Mouse (Mus musculus) cerebellum, postnatal 14 days (tissue): ENCODE data around the gene Slc16a4.
"Not testable (repeated sequence)": the region's sequence is repeated elsewhere in the genome, so short reads cannot be mapped to it uniquely, and the experiment has no call there.

ENCODE experiments used
- DNase-seq, 2 experiments: peaks; one replicate each; pipeline ENCODE4 v3.0.0; 2021; ENCODE audit warnings: mixed read lengths in 2 of 2

Gene Slc16a4

DNA sequence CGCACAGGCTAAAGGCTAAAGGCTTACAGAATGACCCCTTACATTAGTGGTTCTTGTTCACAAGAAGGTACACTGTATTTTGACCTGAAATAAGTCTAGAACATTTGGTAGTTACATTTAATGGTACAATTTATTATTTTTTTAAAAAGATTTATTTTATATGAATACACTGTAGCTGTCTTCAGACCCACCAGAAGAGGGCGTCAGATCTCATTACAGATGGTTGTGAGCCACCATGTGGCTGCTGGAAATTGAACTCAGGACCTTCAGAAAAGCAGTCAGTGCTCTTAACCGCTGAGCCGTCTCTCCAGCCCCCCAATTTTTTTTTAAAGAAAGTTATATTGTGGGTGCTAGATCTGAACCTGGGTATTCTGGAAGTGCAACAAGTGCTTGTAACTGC is 5.9 kb downstream of the Slc16a4 start:
- not testable (repeated sequence) for DNase-seq

DNA sequence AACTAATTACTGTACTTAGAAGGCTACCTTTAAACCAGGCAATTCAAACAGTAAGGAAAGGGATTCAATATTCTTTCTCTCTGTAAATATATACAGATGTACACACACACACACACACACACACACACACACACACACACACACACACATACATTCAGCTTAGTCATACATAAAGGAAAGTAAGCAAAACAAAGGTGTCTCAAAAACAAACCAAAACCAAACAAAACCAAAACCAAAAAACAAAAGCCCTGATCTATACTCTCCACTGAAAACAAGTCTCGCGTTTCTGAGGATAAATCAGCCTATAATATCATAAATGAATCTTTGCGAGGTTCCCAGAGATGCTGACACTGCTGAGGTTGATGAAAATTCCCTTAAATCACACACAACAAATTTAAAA is 26.3 kb downstream of the Slc16a4 start:
- no peak for DNase-seq

- DNase-seq, result no peak
Observed at GRCm38 (mm10) chr3:107321141-107321540, 30.1 kb downstream of the Slc16a4 start.

DNA sequence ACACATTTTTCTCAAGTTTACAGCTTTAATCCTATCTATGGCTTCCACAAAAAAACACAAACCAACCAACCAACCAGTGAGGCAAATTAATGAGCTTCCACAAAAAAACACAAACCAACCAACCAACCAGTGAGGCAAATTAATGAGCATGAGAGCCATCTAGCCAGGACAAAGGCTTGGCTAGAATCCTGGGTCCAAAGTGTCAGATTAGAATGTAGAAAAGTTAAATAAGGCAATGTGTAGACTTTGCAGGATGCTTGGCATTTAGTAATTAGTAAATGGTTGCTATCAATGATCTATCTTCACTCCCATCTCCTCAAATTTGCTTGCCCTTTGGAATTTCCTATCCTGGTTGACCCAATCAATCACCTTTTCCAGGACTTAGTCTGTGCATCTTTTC is 30.7 kb downstream of the Slc16a4 start:
- no peak for DNase-seq

DNA sequence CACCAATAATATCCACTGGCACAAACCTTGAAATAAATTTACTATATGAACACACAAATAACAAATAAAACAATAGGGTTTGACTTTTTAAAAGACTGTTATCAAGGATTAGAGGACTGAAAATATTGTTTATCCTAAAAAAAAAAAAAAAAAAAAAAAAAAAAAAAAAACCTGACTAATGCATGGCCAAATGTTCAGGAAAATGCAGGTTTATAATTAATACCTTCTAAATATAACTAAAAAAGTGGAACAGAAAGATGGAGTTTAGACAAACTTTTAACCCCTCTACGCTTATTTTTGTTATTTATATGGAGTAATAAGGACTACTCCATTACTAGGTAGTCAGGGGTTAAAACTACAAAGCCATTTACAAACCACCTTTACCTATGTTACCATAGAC is 35.4 kb downstream of the Slc16a4 start:
- DNase-seq, result no peak

DNA sequence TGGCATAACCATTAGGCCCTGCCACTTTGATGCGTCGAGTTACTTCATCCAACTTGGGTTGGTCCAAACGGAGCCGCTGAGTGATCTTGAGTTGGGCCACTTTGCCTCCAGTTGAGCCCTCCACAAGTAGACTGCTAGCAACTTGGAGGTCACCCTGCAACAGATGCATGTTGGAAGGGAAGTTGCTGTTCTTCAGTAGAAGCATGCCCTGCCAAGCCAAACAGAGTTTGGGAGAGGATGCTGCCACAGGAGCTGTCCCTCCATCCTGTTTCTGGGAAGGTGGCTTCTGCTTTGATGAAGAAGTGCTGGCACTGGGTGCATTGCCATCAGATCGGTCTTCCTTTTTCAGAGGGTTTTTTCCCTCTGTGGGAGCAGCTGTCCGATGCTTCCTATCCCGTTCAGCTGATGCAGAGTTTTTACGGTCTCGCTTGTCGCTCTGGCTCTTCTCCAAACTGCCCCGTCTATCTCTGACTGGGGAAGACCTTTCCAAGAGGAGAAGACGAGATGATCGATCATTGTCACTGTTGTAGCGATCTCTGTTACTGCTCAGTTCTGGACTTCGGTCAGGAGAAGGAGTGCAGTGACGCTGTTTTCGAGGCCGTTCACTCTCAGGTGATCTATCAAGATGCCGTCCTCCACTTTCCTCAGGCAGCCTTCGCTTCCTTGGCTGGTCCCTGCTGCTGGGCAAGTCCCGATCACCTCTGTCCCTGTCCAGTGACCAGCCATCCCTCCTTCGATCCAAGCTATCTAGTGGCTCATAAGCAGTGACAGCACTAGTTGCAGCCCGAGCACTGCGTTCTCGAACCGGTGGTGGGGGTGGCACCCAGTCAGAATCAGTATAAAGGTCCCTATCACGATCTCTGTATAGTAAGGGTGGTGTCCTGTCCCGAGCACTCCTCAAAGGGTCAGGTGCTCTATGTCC is 39.7 kb downstream of the Slc16a4 start:
- DNase-seq, result peak; percentile 18 to 21

GRCm38 (mm10) chr3:107331746-107332126 is 40.7 kb downstream of the Slc16a4 start:
- DNase-seq, result no peak

DNA sequence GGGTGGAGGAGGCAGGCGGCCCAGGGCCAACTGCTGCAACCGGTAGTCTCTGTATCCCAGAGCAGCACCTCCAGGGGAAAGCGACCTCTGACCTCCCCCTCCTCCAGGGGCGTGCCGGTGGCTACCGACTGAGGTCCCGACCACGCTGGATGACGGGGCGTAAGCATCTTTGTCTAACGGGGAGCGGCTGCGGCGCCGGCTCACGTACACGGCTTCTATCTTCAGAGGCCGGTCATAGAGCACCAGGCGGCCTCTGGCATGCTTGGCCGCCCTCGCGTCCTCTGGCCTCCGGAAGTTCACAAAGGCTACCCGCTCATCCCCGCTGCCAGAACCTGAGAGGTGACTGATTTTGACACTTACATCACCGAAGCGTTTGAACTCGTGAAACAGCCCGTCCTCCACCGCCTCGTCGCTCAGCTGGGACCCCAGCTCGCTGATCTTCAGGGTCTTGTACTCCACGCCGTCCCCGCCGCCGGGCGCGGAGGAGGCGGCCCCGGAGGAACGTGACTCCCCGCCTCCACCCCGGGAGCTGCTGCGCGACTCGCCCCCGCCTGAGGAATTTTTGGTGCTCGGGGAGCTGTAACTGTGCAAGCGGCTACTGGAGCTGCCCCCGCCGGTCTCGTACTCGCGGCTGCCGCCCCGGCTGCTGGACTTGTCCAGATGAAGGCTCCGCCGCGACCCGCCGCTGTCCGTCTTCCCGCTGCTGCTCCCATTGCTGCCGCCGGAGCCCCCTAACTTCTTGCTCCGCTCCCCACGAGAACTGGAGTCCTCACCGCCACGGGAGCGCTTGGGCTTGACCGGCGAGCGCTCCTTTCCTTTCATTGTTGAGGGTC is 41.3 kb downstream of the Slc16a4 start:
- DNase-seq, result peak; percentile 45 to 54

GRCm38 (mm10) chr3:107332960-107333380 is 41.9 kb downstream of the Slc16a4 start:
- DNase-seq, result peak; percentile 95 to 97

- peak; percentile 97 to 99 for DNase-seq
Observed at GRCm38 (mm10) chr3:107333381-107334201, 42.6 kb downstream of the Slc16a4 start, which contains the start of gene Rbm15. TSS of gene Rbm15 (minus strand) at chr3:107333673.

DNA sequence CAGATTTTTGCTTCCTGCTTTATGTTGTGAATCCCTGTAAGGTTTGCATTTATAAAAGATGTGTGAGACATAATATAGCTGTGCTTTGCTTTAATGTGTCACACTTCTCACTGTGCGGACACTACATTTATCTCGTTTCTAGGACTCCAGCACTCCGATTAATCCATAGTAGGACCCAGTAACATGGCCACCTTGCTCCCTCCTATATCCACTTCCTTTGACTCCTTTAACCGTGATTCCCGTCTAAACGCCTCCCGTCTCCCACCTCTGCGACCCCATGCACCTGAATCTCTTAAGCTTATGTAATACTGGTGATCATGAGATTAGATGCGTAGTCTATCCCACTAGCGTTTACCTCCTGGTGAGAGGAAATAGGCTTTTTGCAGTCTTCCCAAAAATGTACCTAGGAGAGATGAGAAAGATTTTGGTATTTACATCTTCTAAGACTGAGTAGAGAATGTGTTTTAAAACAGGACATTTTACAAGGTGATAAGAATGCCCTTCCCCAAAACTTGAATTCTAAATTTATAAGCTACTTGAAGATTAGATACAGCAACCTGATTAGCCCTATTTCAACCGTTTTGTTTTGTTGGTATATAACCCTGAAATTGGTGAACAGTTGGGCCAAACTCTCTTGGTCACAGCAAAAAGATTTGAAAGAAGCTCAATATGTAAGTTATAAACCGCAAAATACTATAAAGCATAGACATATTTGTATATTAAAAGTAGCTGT is 43.3 kb downstream of the Slc16a4 start:
- DNase-seq, result peak in 1 of 2 experiments; percentile 14

GRCm38 (mm10) chr3:107343971-107344370 is 52.9 kb downstream of the Slc16a4 start:
- DNase-seq, result no peak

GRCm38 (mm10) chr3:107345033-107345725 is 54.1 kb downstream of the Slc16a4 start:
- peak in 1 of 2 experiments; percentile 17 for DNase-seq

GRCm38 (mm10) chr3:107349006-107349405 is 58.0 kb downstream of the Slc16a4 start:
- DNase-seq, result peak; percentile 39 to 51

GRCm38 (mm10) chr3:107351706-107352105 is 60.7 kb downstream of the Slc16a4 start:
- no peak for DNase-seq

DNA sequence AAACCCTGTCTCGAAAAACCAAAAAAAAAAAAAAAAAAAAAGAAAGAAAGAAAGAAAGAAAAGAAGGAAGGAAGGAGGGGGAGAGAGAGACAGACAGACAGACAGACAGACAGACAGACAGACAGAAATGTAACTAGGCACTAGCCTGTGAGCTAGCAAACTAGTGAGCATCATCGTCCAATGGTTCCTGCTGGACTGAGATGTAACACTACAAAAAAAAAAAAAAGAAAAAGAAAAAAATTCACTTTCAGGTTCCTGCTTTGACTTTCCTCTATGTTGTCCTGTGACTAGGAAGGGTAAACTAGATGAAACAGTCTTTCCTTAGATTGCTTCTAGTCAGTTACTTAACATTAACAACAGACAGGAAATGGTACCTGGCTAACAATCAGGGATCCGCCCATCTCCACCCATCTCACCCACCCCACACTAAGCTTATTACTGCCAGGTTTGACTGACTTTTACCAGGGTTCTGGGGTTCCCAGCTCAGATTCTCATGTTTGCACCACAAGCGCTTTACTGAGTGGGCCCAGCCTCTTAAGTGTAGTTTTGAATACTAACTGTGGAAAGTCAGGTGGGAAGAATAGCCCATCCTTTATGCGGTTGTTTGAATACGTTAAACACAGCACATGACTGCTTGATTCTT is 64.7 kb downstream of the Slc16a4 start:
- no peak for DNase-seq

GRCm38 (mm10) chr3:107356964-107357441 is 66.0 kb downstream of the Slc16a4 start:
- DNase-seq, result peak; percentile 91 to 93

DNA sequence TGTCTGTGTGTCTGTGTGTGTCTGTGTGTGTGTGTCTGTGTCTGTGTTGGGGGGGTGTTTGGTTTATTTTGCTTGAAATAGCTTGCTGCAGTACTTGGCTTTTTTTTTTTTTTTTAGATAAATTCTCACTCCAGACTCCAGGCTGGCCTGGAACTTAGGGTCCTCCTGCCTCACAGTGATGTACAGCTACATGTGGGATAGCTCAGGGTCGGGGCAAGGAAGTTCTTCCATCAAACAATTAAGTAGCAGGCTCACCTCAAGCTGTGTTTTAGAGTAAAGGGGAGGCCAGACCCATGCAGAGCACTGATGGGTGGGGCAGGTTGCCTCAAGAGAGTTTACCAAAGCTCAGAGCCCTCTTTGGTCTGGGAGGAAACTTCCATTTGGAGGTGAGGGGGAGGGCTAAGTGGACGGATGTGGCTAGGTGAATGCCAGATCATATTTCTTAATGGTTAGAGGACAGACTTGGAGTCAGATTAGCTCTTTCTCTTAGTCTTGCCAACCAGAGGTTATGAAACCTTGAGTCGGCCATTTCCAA is 66.7 kb downstream of the Slc16a4 start:
- peak in 1 of 2 experiments; percentile 25 for DNase-seq

GRCm38 (mm10) chr3:107360341-107360740 is 69.3 kb downstream of the Slc16a4 start:
- DNase-seq, result no peak
